Mouse (Mus musculus): ENCODE measurements around the gene Ccdc60. TPM values are rescaled to one million over a fixed set of nuclear protein-coding genes. Genes with fewer than 3 reads are reported as not detected.
"Not testable (repeated sequence)": the region's sequence is repeated elsewhere in the genome, so short reads cannot be mapped to it uniquely, and the experiment has no call there.

Ccdc60 gene
- polyA plus RNA-seq (2015; fragmentation: Nextera tagmentation; extraction: Ambion mirVana): 1.7 and 1.8 TPM in 2 replicates

- Histone ChIP-seq H3K9me3 (no peaks in the 10 kb centered on the region), H3K27me3 (replicated peaks) (no peaks in the 10 kb centered on the region), H3K4me1 (replicated peaks) (peaks cover 12% of the 10 kb centered on the region), H3K36me3 (no peaks in the 10 kb centered on the region), H3K9ac (no peak within 1 kb of the TSS), H3K4me2 (replicated peaks) (peak within 1 kb of the TSS; percentile 50), H3K27ac (no peak within 1 kb of the TSS), H3K4me3 (replicated peaks) (peak within 1 kb of the TSS; percentile 7; the same call in 1 of the 2 replicates)
- WGBS: 5% methylated on average over 28 of the region's 28 CpGs
- peak; percentile 76 for ATAC-seq
These were observed at the start of gene Ccdc60 for GRCm38 (mm10) chr5:116288849-116289570. Gene Ccdc60, minus strand, starts transcription at chr5:116288985.

DNA sequence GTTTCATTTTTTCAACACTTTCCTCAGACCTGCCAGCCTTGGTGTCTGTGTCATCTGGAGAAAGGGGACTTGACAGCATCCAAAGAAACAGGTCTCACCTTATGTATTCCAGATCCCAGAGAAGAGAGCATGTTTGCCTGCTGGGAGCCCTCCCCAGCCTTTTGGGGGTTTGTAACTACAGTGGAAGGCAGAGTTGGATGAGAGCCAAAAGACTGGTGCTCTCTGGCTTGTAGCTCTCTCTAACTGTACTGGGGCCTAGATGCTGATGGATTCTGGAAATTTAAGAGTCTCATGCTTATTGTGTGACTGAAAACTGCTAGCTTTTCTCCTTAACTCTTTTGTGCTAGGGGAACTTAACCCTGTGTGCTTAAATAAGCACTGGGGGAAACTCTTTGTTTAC lies 47.4 kb upstream of the Ccdc60 start:
- Histone ChIP-seq H3K9ac (no peak overlapping the region), H3K27me3 (replicated peaks) (no peaks in the 10 kb centered on the region), H3K4me1 (replicated peaks) (no peaks in the 10 kb centered on the region; the same call in 1 of the 2 replicates), H3K4me2 (replicated peaks) (no peak overlapping the region), H3K27ac (no peak overlapping the region), H3K9me3 (no peaks in the 10 kb centered on the region), H3K4me3 (replicated peaks) (no peak overlapping the region), H3K36me3 (no peaks in the 10 kb centered on the region)
- ATAC-seq: no peak

- no peaks in the 10 kb centered on the region for H3K36me3 ChIP-seq
- H3K4me3 ChIP-seq (replicated peaks): no peak overlapping the region
- no peaks in the 10 kb centered on the region for H3K27me3 ChIP-seq (replicated peaks)
- no peak overlapping the region for H3K27ac ChIP-seq
- no peak overlapping the region for H3K9ac ChIP-seq
- no peak for ATAC-seq
- H3K4me2 ChIP-seq (replicated peaks): no peak overlapping the region
- 80% methylated on average over 4 of the region's 4 CpGs for WGBS
- no peaks in the 10 kb centered on the region for H3K4me1 ChIP-seq (replicated peaks)
- H3K9me3 ChIP-seq: no peaks in the 10 kb centered on the region
These were observed 40.1 kb upstream of the Ccdc60 start for GRCm38 (mm10) chr5:116328911-116329310.

DNA sequence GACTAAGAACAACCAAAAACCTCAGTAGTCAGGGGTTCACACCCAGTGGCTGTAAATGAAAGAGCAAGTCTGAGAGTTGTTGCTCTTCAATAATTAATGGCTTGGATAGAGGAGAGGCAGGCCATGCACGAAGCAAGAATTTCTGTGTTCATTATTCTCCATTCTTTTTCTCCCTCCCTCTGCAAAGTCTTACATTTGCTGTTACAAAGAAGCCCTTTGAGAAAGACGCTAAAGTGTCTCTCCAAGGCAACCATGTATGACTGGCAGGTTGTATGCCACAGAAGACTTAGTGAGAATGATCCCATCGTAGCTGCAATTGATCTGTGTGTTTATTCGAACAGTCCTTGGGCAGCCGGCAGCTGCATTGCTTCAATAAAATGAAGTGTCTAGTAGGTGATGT lies 34.6 kb upstream of the Ccdc60 start:
- Histone ChIP-seq H3K27me3 (replicated peaks) (no peaks in the 10 kb centered on the region), H3K9me3 (no peaks in the 10 kb centered on the region), H3K27ac (no peak overlapping the region), H3K4me1 (replicated peaks) (no peaks in the 10 kb centered on the region), H3K4me3 (replicated peaks) (no peak overlapping the region), H3K9ac (no peak overlapping the region), H3K36me3 (no peaks in the 10 kb centered on the region), H3K4me2 (replicated peaks) (no peak overlapping the region)
- 32% methylated on average over 5 of the region's 5 CpGs for WGBS
- ATAC-seq: no peak

DNA sequence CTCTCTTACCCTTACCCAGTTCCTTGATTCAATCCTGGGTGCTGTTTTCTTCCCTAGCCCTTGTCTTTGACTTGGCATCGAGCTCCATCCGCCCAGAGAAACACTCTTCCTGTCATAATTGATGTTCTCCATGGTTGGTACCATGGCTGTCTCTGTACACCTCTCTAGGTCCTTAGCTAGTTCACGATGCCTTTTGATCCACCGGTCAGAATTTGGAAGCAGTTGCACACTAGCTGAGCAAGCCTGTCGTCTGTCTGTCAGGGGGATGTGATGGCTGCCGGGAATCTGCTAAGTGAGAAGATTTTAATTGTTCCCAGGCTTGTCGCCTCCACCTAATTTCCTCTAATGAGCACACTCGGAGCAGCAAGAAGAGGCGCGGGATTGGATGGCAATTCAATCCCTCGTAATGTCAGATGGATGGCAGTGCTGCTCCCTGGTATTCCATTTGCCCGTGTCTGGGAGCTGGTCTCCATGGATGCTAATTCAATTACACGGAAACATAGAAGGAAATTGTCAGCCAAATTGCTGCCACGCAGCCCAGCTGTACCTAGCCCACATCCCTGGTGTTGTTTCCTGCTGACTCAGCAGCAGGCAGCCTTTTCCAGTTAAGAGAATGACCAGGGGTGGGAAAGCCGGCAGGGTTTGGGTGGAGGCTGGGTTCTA lies 33.7 kb upstream of the Ccdc60 start:
- Histone ChIP-seq H3K36me3 (no peaks in the 10 kb centered on the region), H3K4me2 (replicated peaks) (no peak overlapping the region), H3K9me3 (no peaks in the 10 kb centered on the region), H3K27me3 (replicated peaks) (no peaks in the 10 kb centered on the region), H3K4me1 (replicated peaks) (no peaks in the 10 kb centered on the region), H3K9ac (no peak overlapping the region), H3K4me3 (replicated peaks) (no peak overlapping the region), H3K27ac (no peak overlapping the region)
- WGBS: 62% methylated on average over 15 of the region's 15 CpGs
- no peak for ATAC-seq

GRCm38 (mm10) chr5:116313711-116314110 lies 24.9 kb upstream of the Ccdc60 start:
- Histone ChIP-seq H3K4me1 (replicated peaks) (0 out of 2 replicates have a peak, but pooled peaks cover 7% of the 10 kb centered on the region), H3K36me3 (no peaks in the 10 kb centered on the region), H3K4me3 (replicated peaks) (no peak overlapping the region), H3K9me3 (no peaks in the 10 kb centered on the region), H3K9ac (no peak overlapping the region), H3K4me2 (replicated peaks) (no peak overlapping the region), H3K27me3 (replicated peaks) (no peaks in the 10 kb centered on the region), H3K27ac (no peak overlapping the region)
- no peak for ATAC-seq
- 82% methylated on average over 8 of the region's 8 CpGs for WGBS

- Histone ChIP-seq H3K9me3 (no peaks in the 10 kb centered on the region), H3K4me3 (replicated peaks) (no peak overlapping the region), H3K27me3 (replicated peaks) (no peaks in the 10 kb centered on the region), H3K27ac (no peak overlapping the region), H3K9ac (no peak overlapping the region), H3K36me3 (no peaks in the 10 kb centered on the region), H3K4me1 (replicated peaks) (0 out of 2 replicates have a peak, but pooled peaks cover 7% of the 10 kb centered on the region), H3K4me2 (replicated peaks) (no peak overlapping the region)
- 59% methylated on average over 15 of the region's 15 CpGs for WGBS
- ATAC-seq: no peak
These were observed 23.4 kb upstream of the Ccdc60 start for GRCm38 (mm10) chr5:116312111-116312737.

GRCm38 (mm10) chr5:116311636-116312035 lies 22.9 kb upstream of the Ccdc60 start:
- no peaks in the 10 kb centered on the region for H3K36me3 ChIP-seq
- no peak overlapping the region for H3K27ac ChIP-seq
- H3K9me3 ChIP-seq: no peaks in the 10 kb centered on the region
- 94% methylated on average over 6 of the region's 6 CpGs for WGBS
- no peak for ATAC-seq
- H3K27me3 ChIP-seq (replicated peaks): no peaks in the 10 kb centered on the region
- no peak overlapping the region for H3K4me3 ChIP-seq (replicated peaks)
- no peak overlapping the region for H3K9ac ChIP-seq
- 0 out of 2 replicates have a peak, but pooled peaks cover 7% of the 10 kb centered on the region for H3K4me1 ChIP-seq (replicated peaks)
- no peak overlapping the region for H3K4me2 ChIP-seq (replicated peaks)

GRCm38 (mm10) chr5:116309383-116309801 lies 20.6 kb upstream of the Ccdc60 start:
- no peaks in the 10 kb centered on the region for H3K9me3 ChIP-seq
- H3K4me1 ChIP-seq (replicated peaks): 0 out of 2 replicates have a peak, but pooled peaks cover 7% of the 10 kb centered on the region
- H3K27ac ChIP-seq: peak overlapping the region; percentile 29; the same call in 1 of the 2 replicates
- H3K36me3 ChIP-seq: no peaks in the 10 kb centered on the region
- no peaks in the 10 kb centered on the region for H3K27me3 ChIP-seq (replicated peaks)
- no peak overlapping the region for H3K4me3 ChIP-seq (replicated peaks)
- no peak overlapping the region for H3K9ac ChIP-seq
- peak overlapping the region; percentile 7; the same call in 1 of the 2 replicates for H3K4me2 ChIP-seq (replicated peaks)
- peak; percentile 74 for ATAC-seq
- 26% methylated on average over 6 of the region's 6 CpGs for WGBS

- no peak overlapping the region for H3K9ac ChIP-seq
- H3K4me2 ChIP-seq (replicated peaks): no peak overlapping the region
- H3K27me3 ChIP-seq (replicated peaks): no peaks in the 10 kb centered on the region
- no peaks in the 10 kb centered on the region for H3K36me3 ChIP-seq
- no peaks in the 10 kb centered on the region for H3K9me3 ChIP-seq
- 0 out of 2 replicates have a peak, but pooled peaks cover 7% of the 10 kb centered on the region for H3K4me1 ChIP-seq (replicated peaks)
- WGBS: 76% methylated on average over 4 of the region's 4 CpGs
- H3K27ac ChIP-seq: no peak overlapping the region
- no peak overlapping the region for H3K4me3 ChIP-seq (replicated peaks)
- ATAC-seq: no peak
These were observed 16.8 kb upstream of the Ccdc60 start for GRCm38 (mm10) chr5:116305557-116305956.

GRCm38 (mm10) chr5:116305146-116305545 lies 16.4 kb upstream of the Ccdc60 start:
- H3K4me2 ChIP-seq (replicated peaks); H3K27ac ChIP-seq; H3K4me1 ChIP-seq (replicated peaks); H3K9me3 ChIP-seq; H3K27me3 ChIP-seq (replicated peaks); H3K9ac ChIP-seq; ATAC-seq; H3K36me3 ChIP-seq; H3K4me3 ChIP-seq (replicated peaks): not testable (repeated sequence)

- no peaks in the 10 kb centered on the region for H3K36me3 ChIP-seq
- no peak overlapping the region for H3K9ac ChIP-seq
- H3K4me3 ChIP-seq (replicated peaks): no peak overlapping the region
- H3K27me3 ChIP-seq (replicated peaks): no peaks in the 10 kb centered on the region
- no peaks in the 10 kb centered on the region for H3K4me1 ChIP-seq (replicated peaks)
- H3K27ac ChIP-seq: no peak overlapping the region
- WGBS: 55% methylated on average over 9 of the region's 9 CpGs
- no peak overlapping the region for H3K4me2 ChIP-seq (replicated peaks)
- H3K9me3 ChIP-seq: no peaks in the 10 kb centered on the region
- no peak for ATAC-seq
These were observed 12.2 kb upstream of the Ccdc60 start for GRCm38 (mm10) chr5:116300984-116301383.
